Mouse (Mus musculus) macrophage (primary cell): ENCODE data around the gene H2-T22. TPM values are rescaled to one million over a fixed set of nuclear protein-coding genes. Genes with fewer than 3 reads are reported as not detected.
"Not testable (repeated sequence)": the region's sequence is repeated elsewhere in the genome, so short reads cannot be mapped to it uniquely, and the experiment has no call there.

ENCODE experiments used
- H3K27ac ChIP-seq: fragments of 350-480 bp; formaldehyde crosslinking; 2 replicates; pipeline ENCODE4 v1.9.0; 2021
- H3K36me3 ChIP-seq: fragments of 350-480 bp; formaldehyde crosslinking; 2 replicates; pipeline ENCODE4 v1.9.0; 2021; ENCODE audit errors: inconsistent target
- H3K4me3 ChIP-seq: fragments of 350-480 bp; formaldehyde crosslinking; 2 replicates; pipeline ENCODE4 v1.9.0; 2021; ENCODE audit errors: inconsistent target
- H3K79me2 ChIP-seq: fragments of 350-480 bp; formaldehyde crosslinking; 2 replicates; pipeline ENCODE4 v1.9.0; 2021; ENCODE audit errors: inconsistent target
- WGBS: methylation state at CpG from one replicate; pipeline ENCODE4 v1.1.7; 2026; ENCODE audit warnings: inconsistent platforms; ENCODE audit not compliant: missing documents; 5-methylcytosine and 5-hydroxymethylcytosine counted together
- polyA plus RNA-seq: library from polyadenylated mRNA; stranded (reverse); fragments of 250-400 nt; gene quantifications from 3 replicates; pipeline ENCODE4 v1.2.4, GENCODE M21; 2018; ENCODE audit warnings: inconsistent platforms

The H2-T22 gene
- polyA plus RNA-seq, 1 experiment from 2014 or later, result 56.5 TPM

DNA sequence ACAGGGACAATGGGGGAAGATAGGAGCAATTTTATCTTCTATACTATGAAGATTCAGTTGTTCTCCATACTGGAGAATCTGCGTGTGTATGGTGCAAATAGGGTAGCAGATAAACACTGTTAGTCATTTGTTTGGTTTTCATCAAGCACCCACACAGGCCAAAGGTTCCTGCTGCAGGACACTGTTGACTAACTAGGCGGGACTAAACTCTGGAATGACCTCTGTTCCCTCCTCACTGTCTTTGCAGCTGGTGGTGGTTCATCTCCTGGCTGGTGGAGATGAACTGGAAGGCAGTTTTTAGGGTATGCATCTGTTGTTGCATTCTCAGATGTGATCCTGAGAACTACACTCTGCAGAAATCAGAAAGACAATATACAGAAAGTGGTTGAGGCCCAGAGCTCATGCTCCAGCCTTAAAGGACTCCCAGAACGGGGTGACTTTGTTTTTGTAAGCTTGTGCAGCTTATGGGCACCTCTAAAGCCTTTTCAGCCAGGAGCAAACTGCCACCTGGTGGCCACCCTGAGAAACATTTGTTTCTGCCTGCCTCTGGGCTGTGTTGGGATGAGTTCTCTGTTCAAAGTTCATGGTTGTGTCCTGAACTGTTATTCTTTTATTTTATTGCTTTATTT is 7.4 kb downstream of the H2-T22 start:
- H3K27ac ChIP-seq, H3K4me3 ChIP-seq: not testable (repeated sequence)
- Histone ChIP-seq H3K79me2 (peaks cover 24% of the 10 kb centered on the region), H3K36me3 (peaks cover 20% of the 10 kb centered on the region)
- 56% methylated on average over 3 of the region's 3 CpGs for WGBS

DNA sequence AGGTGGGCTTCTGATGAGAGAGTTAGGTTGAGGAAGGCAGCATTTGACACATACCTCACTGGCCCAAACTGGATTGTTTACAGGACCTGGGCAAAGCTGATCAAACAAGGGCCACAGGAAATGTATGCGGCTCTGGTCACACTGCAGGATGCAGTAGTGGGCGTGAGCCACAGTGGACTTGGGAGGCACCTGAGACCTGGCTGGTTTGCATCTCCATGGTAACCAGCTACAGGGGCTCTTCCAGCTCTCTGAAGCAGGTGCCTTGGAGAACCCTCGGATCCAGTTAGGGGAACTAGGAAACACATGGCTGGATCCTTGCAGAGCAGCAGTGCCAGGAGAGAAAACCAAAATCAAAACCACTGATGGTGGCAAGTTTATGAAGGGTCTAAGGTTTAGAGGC is 8.0 kb downstream of the H2-T22 start:
- WGBS, result 93% methylated on average over 2 of the region's 3 CpGs
- H3K4me3 ChIP-seq, H3K27ac ChIP-seq: not testable (repeated sequence)
- peaks cover 21% of the 10 kb centered on the region for H3K79me2 ChIP-seq
- peaks cover 18% of the 10 kb centered on the region for H3K36me3 ChIP-seq

DNA sequence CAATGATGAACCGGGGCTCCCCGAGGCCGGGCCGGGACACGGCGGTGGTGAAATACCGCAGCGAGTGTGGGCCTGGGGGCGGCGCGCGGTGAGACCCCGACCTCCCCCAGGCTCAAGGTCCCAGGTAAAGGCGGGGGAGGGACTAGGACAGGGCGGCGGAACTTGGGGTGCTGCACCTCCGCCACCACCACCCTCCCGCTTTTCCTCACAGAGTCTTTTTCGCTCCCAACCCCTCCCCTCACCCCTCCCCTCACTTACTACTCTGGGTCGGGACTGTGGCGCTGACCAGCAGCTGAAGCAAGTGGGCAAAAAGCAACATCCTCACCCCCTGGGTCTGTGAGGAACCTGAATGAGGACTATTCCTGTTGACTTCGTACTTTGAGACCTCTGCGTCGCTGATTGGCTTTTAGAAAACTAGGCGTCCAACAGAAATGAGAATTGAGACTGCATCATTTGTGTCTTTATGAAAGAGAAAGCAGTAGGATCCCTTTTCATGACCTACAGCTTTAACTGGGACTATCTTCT is 10.1 kb downstream of the H2-T22 start, which contains the start of gene H2-T23:
TSS of gene H2-T23 (minus strand) at position 505 of the 525 bp plus-strand sequence.
- H3K79me2 ChIP-seq, result peaks cover 21% of the 10 kb centered on the region
- H3K36me3 ChIP-seq, result peaks cover 10% of the 10 kb centered on the region
- WGBS, result 1% methylated on average over 17 of the region's 25 CpGs
- peak within 1 kb of the TSS; percentile 68 for H3K4me3 ChIP-seq
- peak within 1 kb of the TSS; percentile 65 for H3K27ac ChIP-seq

DNA sequence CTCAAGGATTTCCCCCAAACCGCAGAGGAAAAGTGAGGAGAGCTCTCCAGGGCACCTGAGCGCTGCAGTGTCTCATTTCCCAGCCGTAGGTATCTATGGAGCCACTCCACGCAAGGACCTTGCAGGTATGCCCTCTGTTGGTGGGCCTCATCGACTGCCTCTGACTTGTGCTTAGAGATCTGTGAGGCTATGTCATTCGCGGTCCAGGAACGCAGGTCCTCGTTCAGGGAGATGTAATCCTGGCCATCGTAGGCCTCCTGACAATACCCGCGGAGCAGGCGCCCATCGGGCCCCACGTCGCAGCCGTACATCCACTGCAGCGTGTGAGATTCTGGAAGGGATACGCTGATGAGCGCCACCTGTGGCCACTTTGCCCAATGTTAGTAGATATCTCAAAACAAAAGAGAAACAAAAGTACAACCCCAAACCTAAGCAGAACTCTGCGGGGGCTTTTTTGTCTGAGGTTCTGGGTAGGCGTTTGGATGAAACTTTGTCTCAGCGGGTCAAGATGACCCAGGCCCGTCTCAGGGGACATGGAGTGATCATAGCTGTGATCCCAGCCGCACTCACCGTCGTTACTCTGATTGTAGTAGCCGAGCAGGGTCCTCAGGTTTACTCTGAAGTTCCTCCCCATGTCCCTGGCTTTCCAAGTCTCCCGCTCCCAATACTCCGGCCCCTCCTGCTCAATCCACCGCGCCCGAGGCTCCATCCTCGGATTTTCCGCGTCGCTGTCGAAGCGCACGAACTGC is 10.8 kb downstream of the H2-T22 start:
- 2% methylated on average over 31 of the region's 40 CpGs for WGBS
- Histone ChIP-seq H3K79me2 (peaks cover 21% of the 10 kb centered on the region), H3K27ac (peak overlapping the region; percentile 65), H3K4me3 (peak overlapping the region; percentile 68)
- H3K36me3 ChIP-seq, result not testable (repeated sequence)

DNA sequence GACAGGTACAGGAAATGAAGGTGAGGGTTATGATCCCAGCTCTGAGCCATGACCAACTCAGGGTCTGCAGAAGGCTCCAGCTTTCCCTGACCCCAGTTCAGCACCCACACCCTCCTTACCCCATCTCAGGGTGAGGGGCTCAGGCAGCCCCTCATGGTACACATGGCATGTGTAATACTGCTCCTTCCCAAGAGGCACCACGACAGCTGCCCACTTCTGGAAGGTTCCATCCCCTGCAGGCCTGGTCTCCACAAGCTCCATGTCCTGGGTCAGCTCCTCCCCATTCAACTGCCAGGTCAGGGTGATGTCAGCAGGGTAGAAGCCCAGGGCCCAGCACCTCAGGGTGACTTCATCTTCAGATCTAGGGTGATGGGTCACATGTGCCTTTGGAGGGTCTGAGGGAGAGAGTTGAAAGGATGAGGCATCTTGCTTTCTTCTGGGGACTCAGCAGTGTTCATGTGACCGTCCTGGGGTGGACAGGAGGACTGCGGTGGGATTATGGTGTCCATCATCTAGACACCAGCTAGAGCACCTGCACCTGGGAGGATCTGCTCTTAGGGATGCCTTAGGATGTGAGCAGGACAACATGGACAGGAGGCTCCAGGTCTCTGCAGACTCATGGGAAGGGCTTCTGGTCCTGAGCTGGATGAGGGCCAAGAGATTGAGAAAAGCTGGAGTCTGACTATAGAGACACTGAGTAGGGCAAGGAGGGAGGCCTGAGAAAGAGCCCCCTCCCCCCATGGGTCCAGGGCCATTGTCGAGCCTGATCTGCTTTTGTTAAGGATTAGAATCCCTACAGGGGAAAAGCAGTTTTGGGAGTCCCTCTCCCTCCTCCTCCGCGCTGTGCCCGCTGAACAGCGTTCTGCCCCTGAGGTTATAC is 11.6 kb downstream of the H2-T22 start:
- peak overlapping the region; percentile 68 for H3K4me3 ChIP-seq
- not testable (repeated sequence) for H3K36me3 ChIP-seq
- WGBS, result 66% methylated on average over 7 of the region's 8 CpGs

DNA sequence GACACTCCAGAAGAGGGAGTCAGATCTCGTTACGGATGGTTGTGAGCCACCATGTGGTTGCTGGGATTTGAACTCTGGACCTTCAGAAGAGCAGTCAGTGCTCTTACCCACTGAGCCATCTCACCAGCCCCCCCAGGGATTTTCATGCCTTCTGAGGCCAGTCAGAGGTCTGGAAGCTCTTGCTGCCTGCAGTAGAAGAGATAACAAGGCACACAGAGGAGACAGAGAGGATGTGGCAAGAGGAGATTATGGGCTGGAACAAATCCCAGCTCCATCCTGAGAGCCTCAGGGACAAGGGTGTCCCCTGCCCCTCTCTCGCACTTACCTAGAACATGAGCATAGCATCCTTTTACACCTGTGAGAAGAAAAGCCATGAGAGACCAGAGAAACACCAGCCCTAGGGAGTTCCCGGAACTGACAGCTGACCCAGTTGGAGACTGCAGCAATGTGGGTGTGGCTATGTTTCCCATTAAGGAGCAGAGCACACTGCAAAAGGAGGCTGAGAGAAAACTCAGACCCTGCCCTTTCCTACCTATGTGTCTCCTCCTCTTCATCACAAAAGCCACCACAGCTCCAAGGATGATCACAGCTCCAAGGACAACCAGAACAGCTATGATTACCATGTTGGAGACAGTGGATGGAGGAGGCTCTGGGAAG is 12.4 kb downstream of the H2-T22 start:
- H3K79me2 ChIP-seq, result peaks cover 21% of the 10 kb centered on the region
- not testable (repeated sequence) for H3K4me3 ChIP-seq, H3K27ac ChIP-seq, H3K36me3 ChIP-seq
- 95% methylated on average over 2 of the region's 4 CpGs for WGBS

More for the DNA sequence above, 11.6 kb downstream of the H2-T22 start:
- Histone ChIP-seq H3K27ac (peak overlapping the region; percentile 65), H3K79me2 (peaks cover 21% of the 10 kb centered on the region)

DNA sequence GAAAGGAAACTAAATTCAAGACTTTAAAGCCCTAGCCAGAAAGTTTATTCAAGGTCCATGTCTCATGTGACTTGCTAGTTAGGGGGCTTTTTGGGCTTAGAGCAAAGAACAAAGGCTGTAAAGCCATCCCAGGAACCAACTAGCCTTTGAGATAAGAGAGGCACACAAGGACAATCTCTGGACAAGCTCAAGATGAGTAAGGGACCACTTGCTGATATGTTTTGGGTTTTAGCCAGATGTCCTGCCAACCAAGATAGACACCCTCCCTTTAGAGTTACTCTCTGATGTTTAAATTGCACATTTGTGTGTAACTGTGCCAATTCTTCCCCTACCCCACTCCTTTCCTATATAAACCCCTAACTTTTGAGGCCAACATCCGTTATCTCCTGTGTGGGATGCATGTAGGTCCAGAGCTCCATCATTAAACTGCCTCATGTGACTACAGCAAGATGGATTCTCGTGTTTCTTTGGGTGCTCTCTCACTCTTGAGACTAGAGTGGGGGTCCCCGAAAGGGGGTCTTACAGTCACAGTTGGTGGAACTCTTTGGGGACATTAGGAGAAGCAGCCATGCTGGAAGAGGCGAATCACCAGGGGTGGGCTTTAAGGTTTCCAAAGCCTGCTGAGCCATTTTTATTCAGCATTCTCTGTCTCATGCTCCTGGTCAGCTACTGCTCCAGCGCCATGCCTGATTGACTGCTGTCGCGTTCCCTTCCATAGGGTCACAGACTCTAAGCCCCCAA is 13.5 kb downstream of the H2-T22 start:
- H3K27ac ChIP-seq, result no peak overlapping the region
- no peak overlapping the region for H3K4me3 ChIP-seq
- peaks cover 21% of the 10 kb centered on the region for H3K79me2 ChIP-seq
- WGBS, result 94% methylated on average over 7 of the region's 7 CpGs
- peaks cover 6% of the 10 kb centered on the region; the same call in 1 of the 2 replicates for H3K36me3 ChIP-seq

DNA sequence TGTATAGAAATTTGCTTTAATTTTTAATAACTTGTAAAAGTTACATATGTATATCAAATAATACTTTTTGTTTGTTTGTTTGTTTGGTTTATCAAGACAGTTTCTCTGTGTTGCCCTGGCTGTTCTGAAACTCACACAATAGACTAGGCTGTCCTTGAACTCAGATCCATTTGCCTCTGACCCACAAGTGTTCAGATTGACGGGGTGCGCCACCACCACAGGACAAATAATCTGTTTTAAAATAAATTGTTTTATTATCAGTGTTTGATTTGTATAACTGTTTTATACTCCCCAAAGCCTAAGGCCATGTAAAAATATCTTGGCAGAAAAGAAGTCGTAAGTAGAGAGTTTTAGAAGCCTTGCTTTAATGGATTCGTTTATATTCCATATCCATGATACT is 14.9 kb downstream of the H2-T22 start:
- no peak overlapping the region for H3K4me3 ChIP-seq
- no peak overlapping the region for H3K27ac ChIP-seq
- WGBS, result 100% methylated on average over 4 of the region's 4 CpGs
- H3K79me2 ChIP-seq, result peaks cover 21% of the 10 kb centered on the region
- peaks cover 6% of the 10 kb centered on the region; the same call in 1 of the 2 replicates for H3K36me3 ChIP-seq

DNA sequence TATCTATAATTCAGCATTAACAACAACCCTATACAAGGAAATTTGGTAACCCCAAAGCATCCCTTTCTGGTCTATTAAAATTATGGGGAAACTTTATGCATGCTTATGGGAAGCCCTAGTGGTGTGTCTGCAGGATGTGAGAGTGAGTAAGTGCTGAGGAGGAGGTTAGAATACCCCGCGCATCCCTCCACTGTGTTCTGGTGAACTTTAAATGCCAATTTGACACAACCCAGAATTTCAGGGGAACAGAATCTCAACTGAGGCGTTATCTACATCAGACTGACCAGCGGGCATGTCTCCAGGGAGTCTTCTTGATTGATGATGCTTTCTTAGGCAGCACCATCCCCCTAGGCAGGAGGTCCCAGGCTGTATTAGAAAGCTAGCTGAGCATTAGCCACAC is 16.6 kb downstream of the H2-T22 start:
- peaks cover 6% of the 10 kb centered on the region; the same call in 1 of the 2 replicates for H3K36me3 ChIP-seq
- H3K79me2 ChIP-seq, result peaks cover 8% of the 10 kb centered on the region; the same call in 1 of the 2 replicates
- WGBS, result 81% methylated on average over 4 of the region's 4 CpGs
- H3K4me3 ChIP-seq, result no peak overlapping the region
- H3K27ac ChIP-seq, result no peak overlapping the region

DNA sequence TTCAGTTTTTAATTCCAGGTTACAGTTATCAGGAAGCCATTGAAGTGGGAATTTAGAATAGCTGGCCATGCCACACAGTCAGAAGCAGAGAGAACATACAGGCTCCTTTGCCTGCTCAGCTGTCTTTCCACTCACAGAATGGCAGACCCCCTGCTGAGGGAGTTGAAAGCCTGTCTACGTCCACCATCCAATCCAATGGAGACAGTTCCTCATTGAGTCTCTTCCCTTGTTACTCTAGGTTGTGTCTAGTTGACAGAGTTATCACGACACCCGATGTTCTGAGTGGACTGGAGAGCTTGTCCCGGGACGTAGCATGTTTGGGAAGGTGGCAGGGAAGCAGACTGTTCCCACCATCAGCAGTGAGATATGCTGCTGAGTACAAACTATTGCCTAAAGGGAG is 17.4 kb downstream of the H2-T22 start:
- H3K4me3 ChIP-seq, result no peak overlapping the region
- H3K36me3 ChIP-seq, result peaks cover 1% of the 10 kb centered on the region; the same call in 1 of the 2 replicates
- WGBS, result 82% methylated on average over 5 of the region's 5 CpGs
- H3K27ac ChIP-seq, result peak overlapping the region; percentile 96
- peaks cover 2% of the 10 kb centered on the region; the same call in 1 of the 2 replicates for H3K79me2 ChIP-seq

DNA sequence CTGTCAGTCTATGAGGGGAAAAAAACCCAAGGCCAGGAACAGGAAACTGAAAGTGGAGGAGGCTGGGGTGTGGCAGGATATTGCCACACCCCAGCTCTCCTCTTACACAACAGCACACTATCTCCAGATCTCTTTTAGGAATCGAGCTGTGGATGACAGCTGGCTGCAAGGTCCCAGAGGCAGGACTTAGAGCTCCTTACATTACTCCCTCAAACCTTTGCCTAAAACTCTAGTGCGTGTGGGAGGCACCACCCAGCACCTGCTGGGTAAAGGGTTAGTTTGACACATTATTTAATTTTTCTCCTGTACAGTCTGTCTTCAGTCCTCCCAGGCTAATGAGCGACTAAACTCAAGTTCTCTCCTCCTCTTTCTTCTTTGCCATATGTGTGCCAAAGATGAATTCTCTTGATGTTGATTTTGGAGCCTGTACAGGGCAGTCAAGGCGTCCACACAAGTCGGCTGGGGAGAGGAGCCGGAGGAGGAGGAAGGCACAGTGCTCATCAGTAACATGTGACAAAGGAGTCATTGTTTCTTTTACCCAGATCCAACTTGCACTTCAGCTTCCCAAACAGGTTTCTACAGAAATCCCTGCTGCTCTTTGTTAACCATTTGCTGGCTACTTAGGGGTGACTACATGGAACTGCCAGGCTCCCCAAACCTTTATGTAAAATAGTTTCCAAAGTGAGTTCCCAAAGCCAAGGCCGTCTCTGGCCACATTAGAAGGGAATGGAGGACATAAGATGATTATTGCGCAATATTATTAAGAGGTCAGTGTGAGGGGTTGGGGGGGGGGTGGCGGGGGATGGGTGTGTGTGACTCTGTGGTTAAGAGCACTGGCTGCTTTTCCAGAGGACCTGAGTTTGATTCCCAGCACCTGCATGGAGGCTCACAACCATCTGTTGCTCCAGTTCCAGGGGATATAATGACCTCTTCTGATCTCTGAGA is 18.6 kb downstream of the H2-T22 start:
- Histone ChIP-seq H3K79me2 (peaks cover 13% of the 10 kb centered on the region), H3K4me3 (no peak overlapping the region), H3K27ac (peak overlapping the region; percentile 96), H3K36me3 (no peaks in the 10 kb centered on the region)
- WGBS, result 28% methylated on average over 7 of the region's 9 CpGs

DNA sequence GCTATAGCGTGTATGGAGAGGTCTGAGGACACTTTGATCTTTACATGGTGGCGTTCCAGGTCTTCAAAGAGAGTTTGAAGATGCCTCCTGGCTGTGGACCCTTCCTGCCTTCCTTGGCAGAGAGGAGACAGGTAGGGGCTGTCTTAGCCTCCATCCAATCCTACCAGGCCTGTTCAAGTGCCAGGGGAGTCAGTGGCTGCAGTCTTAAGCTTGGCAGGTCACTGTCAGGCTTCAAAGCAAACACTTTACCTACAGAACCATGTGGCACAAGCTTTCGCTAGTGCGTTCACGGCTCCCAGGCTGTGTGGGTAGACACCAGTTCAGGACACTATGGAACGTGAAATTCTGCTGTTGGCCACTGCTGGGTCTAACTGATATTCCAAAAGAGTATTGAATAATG is 19.6 kb downstream of the H2-T22 start:
- 94% methylated on average over 6 of the region's 6 CpGs for WGBS
- H3K79me2 ChIP-seq, result peaks cover 24% of the 10 kb centered on the region
- no peak overlapping the region for H3K4me3 ChIP-seq
- peak overlapping the region; percentile 96 for H3K27ac ChIP-seq
- H3K36me3 ChIP-seq, result peaks cover 4% of the 10 kb centered on the region; the same call in 1 of the 2 replicates
